ENCODE assay signal across 9 mouse cellular contexts in the genomic region with DNA sequence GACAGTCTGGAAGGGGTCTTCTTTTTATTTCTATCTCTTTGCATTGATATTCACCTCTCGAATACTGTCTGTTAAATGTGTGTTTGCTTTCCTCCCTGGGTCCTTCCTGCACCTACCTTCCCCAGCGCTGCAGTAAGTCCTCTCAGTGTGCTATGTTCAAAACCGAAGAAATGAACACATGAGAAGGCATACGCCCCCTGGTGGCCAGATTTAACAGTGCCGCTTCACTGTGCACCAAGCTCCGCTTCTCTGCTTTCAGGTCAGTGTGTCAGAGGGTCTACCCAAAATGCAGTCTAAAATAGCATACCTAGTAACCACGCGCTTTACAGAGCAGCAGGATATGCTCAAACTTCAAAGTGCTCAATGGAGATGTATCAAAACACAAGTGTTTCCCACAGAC. TPM values are rescaled to one million over a fixed set of nuclear protein-coding genes. Genes with fewer than 3 reads are reported as not detected.
DNase-seq lines count a peak whose midpoint lies in the region; ATAC-seq lines count a peak whose summit lies in the region.
"Had no signal": no experiment of that assay in that cellular context is flagged by ENCODE, and none has a peak within 500 bp of the region (broad histone marks: within the 10 kb centered on the region; RNA-seq: fewer than 3 reads in every experiment).

No protein-coding gene starts in this region.

- no peak for ATAC-seq in embryonic facial prominence, embryonic 11.5 days (replicated peaks; ENCODE audit: insufficient number of reproducible peaks, low FRiP score, low TSS enrichment, low read depth)
- ATAC-seq in neural tube, embryonic 11.5 days (ENCODE audit: insufficient read depth, low FRiP score, low TSS enrichment) = no peak

- H3K9ac ChIP-seq in embryonic facial prominence, embryonic 11.5 days (replicated peaks; ENCODE audit: low read length) = no peak overlapping the region
- H3K9ac ChIP-seq in neural tube, embryonic 11.5 days (ENCODE audit: low read length) = no peak overlapping the region

- H3K4me3 ChIP-seq in heart, embryonic 10.5 days = no peak overlapping the region
- no peak overlapping the region for H3K4me3 ChIP-seq in embryonic facial prominence, embryonic 11.5 days (ENCODE audit: low read depth, low read length)
- H3K4me3 ChIP-seq in neural tube, embryonic 11.5 days (ENCODE audit: low read depth, low read length) = no peak overlapping the region
- H3K4me3 ChIP-seq: megakaryocyte, embryonic 14.5 days had no signal

- no peak overlapping the region for H3K27ac ChIP-seq in heart, embryonic 10.5 days
- H3K27ac ChIP-seq in embryonic facial prominence, embryonic 11.5 days (replicated peaks; ENCODE audit: low read depth, low read length) = no peak overlapping the region
- H3K27ac ChIP-seq in neural tube, embryonic 11.5 days (ENCODE audit: low read depth, low read length) = no peak overlapping the region

- 62% methylated on average over 8 of the region's 8 CpGs for WGBS in heart, embryonic 10.5 days
- 60% methylated on average over 8 of the region's 8 CpGs for WGBS in embryonic facial prominence, embryonic 11.5 days
- WGBS in neural tube, embryonic 11.5 days = 61% methylated on average over 8 of the region's 8 CpGs

- DNase-seq in heart, adult 18-20 months = peak; percentile 59 to 88
- no peak for DNase-seq in heart, embryonic 10.5 days (ENCODE audit: low spot score)
- DNase-seq in adrenal gland, postnatal 14 days = peak; percentile 85
- DNase-seq in embryonic facial prominence, embryonic 11.5 days (ENCODE audit: low spot score) = peak; percentile 79
- DNase-seq in heart, postnatal 4 days = peak; percentile 83
- DNase-seq in left cerebral cortex, postnatal 14 days (ENCODE audit: low spot score in 2 of 2) = peak; percentile 86 to 90
- peak; percentile 79 for DNase-seq in neural tube, embryonic 11.5 days (ENCODE audit: low spot score)
- DNase-seq in thymus, postnatal 0 days (ENCODE audit: low spot score) = peak; percentile 77

- intact Hi-C loops in left cerebral cortex, postnatal 14 days (cut with DNase I) = no loop called here

- H3K9me3 ChIP-seq in heart, embryonic 10.5 days = 0 out of 2 replicates have a peak, but pooled peaks cover 4% of the 10 kb centered on the region
- no peaks in the 10 kb centered on the region for H3K9me3 ChIP-seq in embryonic facial prominence, embryonic 11.5 days (replicated peaks; ENCODE audit: control insufficient read depth, low read length)
- H3K9me3 ChIP-seq in neural tube, embryonic 11.5 days (ENCODE audit: control insufficient read depth, low read length) = 0 out of 2 replicates have a peak, but pooled peaks cover 2% of the 10 kb centered on the region
- H3K9me3 ChIP-seq: megakaryocyte, embryonic 14.5 days had no signal

- H3K4me2 ChIP-seq in embryonic facial prominence, embryonic 11.5 days (ENCODE audit: low read depth, low read length) = no peak overlapping the region
- no peak overlapping the region for H3K4me2 ChIP-seq in neural tube, embryonic 11.5 days (ENCODE audit: low read depth)

- no peaks in the 10 kb centered on the region for H3K27me3 ChIP-seq in heart, embryonic 10.5 days (ENCODE audit: insufficient read depth, poor library complexity, severe bottlenecking)
- no peaks in the 10 kb centered on the region for H3K27me3 ChIP-seq in embryonic facial prominence, embryonic 11.5 days (ENCODE audit: control insufficient read depth, insufficient read depth, low read length)
- H3K27me3 ChIP-seq in neural tube, embryonic 11.5 days (ENCODE audit: control insufficient read depth, insufficient read depth, low read length) = no peaks in the 10 kb centered on the region
- H3K27me3 ChIP-seq: megakaryocyte, embryonic 14.5 days had no signal

- peaks cover 26% of the 10 kb centered on the region for H3K36me3 ChIP-seq in heart, embryonic 10.5 days
- no peaks in the 10 kb centered on the region; the same call in 1 of the 2 replicates for H3K36me3 ChIP-seq in embryonic facial prominence, embryonic 11.5 days (replicated peaks; ENCODE audit: control insufficient read depth, insufficient read depth, low read depth, low read length)
- H3K36me3 ChIP-seq in neural tube, embryonic 11.5 days (ENCODE audit: control insufficient read depth, insufficient read depth, low read length) = peaks cover 8% of the 10 kb centered on the region

- H3K4me1 ChIP-seq in heart, embryonic 10.5 days = peaks cover 18% of the 10 kb centered on the region; the same call in 1 of the 2 replicates
- H3K4me1 ChIP-seq in embryonic facial prominence, embryonic 11.5 days (ENCODE audit: control insufficient read depth, insufficient read depth, low read length) = no peaks in the 10 kb centered on the region
- no peaks in the 10 kb centered on the region for H3K4me1 ChIP-seq in neural tube, embryonic 11.5 days (ENCODE audit: control insufficient read depth, insufficient read depth, low read length)

RNA-seq across cellular contexts. Expression of a gene that starts 0.8 kb away (rescaled TPM):
- total RNA-seq in heart, adult 18-20 months (2021) = not detected
- polyA plus RNA-seq in heart, embryonic 10.5 days (2016; fragmentation: Nextera tagmentation; extraction: Ambion mirVana) = 0.04 and 0.11 TPM in 2 replicates
- not detected in 2 replicates for total RNA-seq in adrenal gland, postnatal 14 days (2021)
- 0.25 and 0.46 TPM in 2 replicates for polyA plus RNA-seq in embryonic facial prominence, embryonic 11.5 days (2014; fragmentation: Nextera tagmentation; extraction: Ambion mirVana)
- under 1 TPM in 1 of 2 experiments, not detected in 1; 0.32 TPM for total RNA-seq in heart, postnatal 4 days (2021)
- under 1 TPM in 1 of 2 experiments, not detected in 1; 0.13 TPM for total RNA-seq in left cerebral cortex, postnatal 14 days (2021)
- polyA plus RNA-seq in neural tube, embryonic 11.5 days (2014; fragmentation: Nextera tagmentation; extraction: Ambion mirVana) = not detected in 2 replicates
- polyA plus RNA-seq in thymus, postnatal 0 days (2015; fragmentation: Nextera tagmentation; extraction: Ambion mirVana) = 0.44 and 0.64 TPM in 2 replicates

RNA-seq across cellular contexts. Expression of a gene that starts 14.4 kb away (rescaled TPM):
- 100 to 1,000 TPM; 105 to 115 TPM for total RNA-seq in heart, adult 18-20 months (2021)
- 22.8 and 26.0 TPM in 2 replicates for polyA plus RNA-seq in heart, embryonic 10.5 days (2016; fragmentation: Nextera tagmentation; extraction: Ambion mirVana)
- 19.5 and 22.6 TPM in 2 replicates for total RNA-seq in adrenal gland, postnatal 14 days (2021)
- polyA plus RNA-seq in embryonic facial prominence, embryonic 11.5 days (2014; fragmentation: Nextera tagmentation; extraction: Ambion mirVana) = 23.9 and 25.6 TPM in 2 replicates
- total RNA-seq in heart, postnatal 4 days (2021) = 10 to 100 TPM; 58.7 to 61.2 TPM
- 10 to 100 TPM; 58.1 to 61.4 TPM for total RNA-seq in left cerebral cortex, postnatal 14 days (2021)
- 27.7 and 29.2 TPM in 2 replicates for polyA plus RNA-seq in neural tube, embryonic 11.5 days (2014; fragmentation: Nextera tagmentation; extraction: Ambion mirVana)
- 9.5 and 11.0 TPM in 2 replicates for polyA plus RNA-seq in thymus, postnatal 0 days (2015; fragmentation: Nextera tagmentation; extraction: Ambion mirVana)

RNA-seq across cellular contexts. Expression of a gene that starts 18.0 kb away (rescaled TPM):
- 1 to 10 TPM in 1 of 2 experiments, not detected in 1; 1.3 TPM for total RNA-seq in heart, adult 18-20 months (2021)
- not detected in 2 replicates for polyA plus RNA-seq in heart, embryonic 10.5 days (2016; fragmentation: Nextera tagmentation; extraction: Ambion mirVana)
- total RNA-seq in adrenal gland, postnatal 14 days (2021) = 0.23 TPM in 1 of 2 replicates, not detected in the other
- 0.14 and 0.21 TPM in 2 replicates for polyA plus RNA-seq in embryonic facial prominence, embryonic 11.5 days (2014; fragmentation: Nextera tagmentation; extraction: Ambion mirVana)
- total RNA-seq in heart, postnatal 4 days (2021) = 1 to 10 TPM; 2.0 to 2.7 TPM
- under 1 TPM; 0.26 to 0.27 TPM for total RNA-seq in left cerebral cortex, postnatal 14 days (2021)
- 0.19 TPM in 1 of 2 replicates, not detected in the other for polyA plus RNA-seq in neural tube, embryonic 11.5 days (2014; fragmentation: Nextera tagmentation; extraction: Ambion mirVana)
- polyA plus RNA-seq in thymus, postnatal 0 days (2015; fragmentation: Nextera tagmentation; extraction: Ambion mirVana) = 0.17 and 0.27 TPM in 2 replicates
